Mouse (Mus musculus): ENCODE data around the gene Ryr1. TPM values are rescaled to one million over a fixed set of nuclear protein-coding genes. Genes with fewer than 3 reads are reported as not detected.
"Not testable (repeated sequence)": the region's sequence is repeated elsewhere in the genome, so short reads cannot be mapped to it uniquely, and the experiment has no call there.

Ryr1 gene
- total RNA-seq, 4 experiments from 2014 or later = 1,847 to 2,398 (median 2,093) TPM

GRCm38 (mm10) chr7:28992997-28993396, 132.0 kb downstream of the Ryr1 start:
- no peak for DNase-seq (ENCODE audit: low spot score in 2 of 2)

- no peak for DNase-seq (ENCODE audit: low spot score in 2 of 2)
These were observed 133.4 kb downstream of the Ryr1 start for GRCm38 (mm10) chr7:28991616-28992015.

- DNase-seq (ENCODE audit: low spot score in 2 of 2) = no peak
These were observed 134.2 kb downstream of the Ryr1 start for GRCm38 (mm10) chr7:28990766-28991273.

GRCm38 (mm10) chr7:28985207-28985606, 139.8 kb downstream of the Ryr1 start:
- DNase-seq (ENCODE audit: low spot score in 2 of 2) = no peak

- DNase-seq (ENCODE audit: low spot score in 2 of 2) = no peak
These were observed 140.5 kb downstream of the Ryr1 start for GRCm38 (mm10) chr7:28984452-28984851.

GRCm38 (mm10) chr7:28983849-28984248, 141.1 kb downstream of the Ryr1 start:
- DNase-seq (ENCODE audit: low spot score in 2 of 2) = no peak

- DNase-seq (ENCODE audit: low spot score in 2 of 2) = no peak
These were observed 141.8 kb downstream of the Ryr1 start for GRCm38 (mm10) chr7:28983141-28983564.

GRCm38 (mm10) chr7:28982274-28983013, 142.5 kb downstream of the Ryr1 start:
- no peak for DNase-seq (ENCODE audit: low spot score in 2 of 2)

GRCm38 (mm10) chr7:28981651-28982273, 143.2 kb downstream of the Ryr1 start, which contains the start of the genes Eif3k and Map4k1:
Gene Eif3k, minus strand, starts transcription at chr7:28981864.
Gene Map4k1, plus strand, starts transcription at chr7:28982050.
- peak; percentile 94 to 97 for DNase-seq (ENCODE audit: low spot score in 2 of 2)

- DNase-seq (ENCODE audit: low spot score in 2 of 2) = no peak
These were observed 147.4 kb downstream of the Ryr1 start for GRCm38 (mm10) chr7:28977556-28977955.

- no peak for DNase-seq (ENCODE audit: low spot score in 2 of 2)
These were observed 152.0 kb downstream of the Ryr1 start for GRCm38 (mm10) chr7:28973025-28973424.

- peak; percentile 52 to 63 for DNase-seq (ENCODE audit: low spot score in 2 of 2)
These were observed 152.4 kb downstream of the Ryr1 start for GRCm38 (mm10) chr7:28972542-28972985.

- DNase-seq (ENCODE audit: low spot score in 2 of 2) = no peak
These were observed 153.2 kb downstream of the Ryr1 start for GRCm38 (mm10) chr7:28971770-28972269.

GRCm38 (mm10) chr7:28971029-28971428, 153.9 kb downstream of the Ryr1 start:
- DNase-seq (ENCODE audit: low spot score in 2 of 2) = no peak

- peak; percentile 55 to 61 for DNase-seq (ENCODE audit: low spot score in 2 of 2)
These were observed 155.1 kb downstream of the Ryr1 start for GRCm38 (mm10) chr7:28969672-28970394.

GRCm38 (mm10) chr7:28969271-28969670, 155.7 kb downstream of the Ryr1 start:
- no peak for DNase-seq (ENCODE audit: low spot score in 2 of 2)

GRCm38 (mm10) chr7:28968120-28968519, 156.9 kb downstream of the Ryr1 start:
- DNase-seq (ENCODE audit: low spot score in 2 of 2) = not testable (repeated sequence)

- no peak for DNase-seq (ENCODE audit: low spot score in 2 of 2)
These were observed 158.1 kb downstream of the Ryr1 start for GRCm38 (mm10) chr7:28966751-28967505.

- no peak for DNase-seq (ENCODE audit: low spot score in 2 of 2)
These were observed 158.8 kb downstream of the Ryr1 start for GRCm38 (mm10) chr7:28966181-28966580.

- DNase-seq (ENCODE audit: low spot score in 2 of 2) = no peak
These were observed 159.6 kb downstream of the Ryr1 start for GRCm38 (mm10) chr7:28965346-28965840.

All from gastrocnemius, adult 8-10 months (tissue).